In genomic region chr8:70650351-70650750, GRCm38 (mm10) we compare ENCODE assay signal across 16 mouse cellular contexts. TPM values are rescaled to one million over a fixed set of nuclear protein-coding genes. Genes with fewer than 3 reads are reported as not detected.
DNase-seq lines count a peak whose midpoint lies in the region; ATAC-seq and TF ChIP-seq lines count a peak whose summit lies in the region.
"Had no signal": no experiment of that assay in that cellular context is flagged by ENCODE, and none has a peak within 500 bp of the region (broad histone marks: within the 10 kb centered on the region; RNA-seq: fewer than 3 reads in every experiment).

No protein-coding gene starts in this region.

- H3K36me3 ChIP-seq in forebrain, embryonic 12.5 days (replicated peaks): peaks cover 48% of the 10 kb centered on the region
- H3K36me3 ChIP-seq in forebrain, postnatal 0 days (ENCODE audit: insufficient read depth): peaks cover 22% of the 10 kb centered on the region
- peaks cover 41% of the 10 kb centered on the region for H3K36me3 ChIP-seq in hindbrain, embryonic 12.5 days
- H3K36me3 ChIP-seq in hindbrain, postnatal 0 days (ENCODE audit: insufficient read depth, low read length): peaks cover 22% of the 10 kb centered on the region
- H3K36me3 ChIP-seq in midbrain, embryonic 13.5 days: peaks cover 44% of the 10 kb centered on the region
- no peaks in the 10 kb centered on the region for H3K36me3 ChIP-seq in midbrain, embryonic 15.5 days (replicated peaks)
- H3K36me3 ChIP-seq in neural tube, embryonic 15.5 days: peaks cover 34% of the 10 kb centered on the region

- no peak for TF ChIP-seq CTCF in forebrain, postnatal 0 days (IDR thresholded peaks at IDR 0.05; ENCODE audit: low read depth)
- TF ChIP-seq CTCF in hindbrain, postnatal 0 days (IDR thresholded peaks at IDR 0.05; ENCODE audit: low read depth): no peak

- no peaks in the 10 kb centered on the region for H3K9me3 ChIP-seq in forebrain, embryonic 12.5 days
- no peaks in the 10 kb centered on the region for H3K9me3 ChIP-seq in forebrain, postnatal 0 days (ENCODE audit: low read length)
- no peaks in the 10 kb centered on the region for H3K9me3 ChIP-seq in hindbrain, embryonic 12.5 days (replicated peaks)
- H3K9me3 ChIP-seq in hindbrain, postnatal 0 days (ENCODE audit: low read length): no peaks in the 10 kb centered on the region
- no peaks in the 10 kb centered on the region for H3K9me3 ChIP-seq in midbrain, embryonic 13.5 days
- no peaks in the 10 kb centered on the region for H3K9me3 ChIP-seq in midbrain, embryonic 15.5 days
- H3K9me3 ChIP-seq in neural tube, embryonic 15.5 days (replicated peaks): no peaks in the 10 kb centered on the region
- H3K9me3 ChIP-seq: G1E; liver, embryonic 13.5 days had no signal

- no peak for DNase-seq in forebrain, postnatal 0 days
- no peak for DNase-seq in hindbrain, postnatal 0 days (ENCODE audit: low spot score)
- DNase-seq: adrenal gland, postnatal 36 days; cerebellum, adult 11 months; liver, embryonic 13.5 days; retina, postnatal 1 day; spleen, adult 18-20 months had no signal

- ATAC-seq in forebrain, embryonic 12.5 days (ENCODE audit: low FRiP score): no peak
- no peak for ATAC-seq in forebrain, postnatal 0 days
- ATAC-seq in hindbrain, embryonic 12.5 days (ENCODE audit: low FRiP score): no peak
- no peak for ATAC-seq in hindbrain, postnatal 0 days
- no peak for ATAC-seq in midbrain, embryonic 13.5 days
- no peak for ATAC-seq in midbrain, embryonic 15.5 days (replicated peaks)
- no peak for ATAC-seq in neural tube, embryonic 15.5 days (ENCODE audit: low FRiP score)
- no peak for ATAC-seq in erythroblast, adult 5-6 weeks (replicated peaks; ENCODE audit: low FRiP score, poor library complexity, severe bottlenecking)

- H3K9ac ChIP-seq in forebrain, embryonic 12.5 days: 0 out of 2 replicates have a peak overlapping the region, but pooled peaks have one; percentile 21
- H3K9ac ChIP-seq in forebrain, postnatal 0 days: no peak overlapping the region
- no peak overlapping the region for H3K9ac ChIP-seq in hindbrain, embryonic 12.5 days
- no peak overlapping the region for H3K9ac ChIP-seq in hindbrain, postnatal 0 days (replicated peaks; ENCODE audit: low read length)
- H3K9ac ChIP-seq in midbrain, embryonic 13.5 days (replicated peaks): no peak overlapping the region
- H3K9ac ChIP-seq in midbrain, embryonic 15.5 days: no peak overlapping the region
- H3K9ac ChIP-seq in neural tube, embryonic 15.5 days (replicated peaks): no peak overlapping the region
- H3K9ac ChIP-seq: liver, embryonic 13.5 days had no signal

- no peak overlapping the region; the same call in 1 of the 2 replicates for H3K4me3 ChIP-seq in forebrain, embryonic 12.5 days (replicated peaks)
- no peak overlapping the region for H3K4me3 ChIP-seq in forebrain, postnatal 0 days (ENCODE audit: low read depth, low read length)
- no peak overlapping the region for H3K4me3 ChIP-seq in hindbrain, embryonic 12.5 days
- H3K4me3 ChIP-seq in hindbrain, postnatal 0 days (ENCODE audit: low read length): no peak overlapping the region
- no peak overlapping the region for H3K4me3 ChIP-seq in midbrain, embryonic 13.5 days (replicated peaks)
- no peak overlapping the region for H3K4me3 ChIP-seq in midbrain, embryonic 15.5 days
- no peak overlapping the region for H3K4me3 ChIP-seq in neural tube, embryonic 15.5 days (replicated peaks)
- H3K4me3 ChIP-seq: liver, embryonic 13.5 days had no signal

- H3K4me1 ChIP-seq in forebrain, embryonic 12.5 days: peaks cover 49% of the 10 kb centered on the region
- H3K4me1 ChIP-seq in forebrain, postnatal 0 days (ENCODE audit: insufficient read depth): peaks cover 3% of the 10 kb centered on the region; the same call in 1 of the 2 replicates
- H3K4me1 ChIP-seq in hindbrain, embryonic 12.5 days: peaks cover 61% of the 10 kb centered on the region
- peaks cover 17% of the 10 kb centered on the region for H3K4me1 ChIP-seq in hindbrain, postnatal 0 days (ENCODE audit: insufficient read depth, low read length)
- H3K4me1 ChIP-seq in midbrain, embryonic 13.5 days (replicated peaks): peaks cover 55% of the 10 kb centered on the region
- peaks cover 15% of the 10 kb centered on the region for H3K4me1 ChIP-seq in midbrain, embryonic 15.5 days
- peaks cover 40% of the 10 kb centered on the region for H3K4me1 ChIP-seq in neural tube, embryonic 15.5 days

- WGBS in forebrain, embryonic 12.5 days: 96% methylated on average over 17 of the region's 17 CpGs
- 94% methylated on average over 17 of the region's 17 CpGs for WGBS in forebrain, postnatal 0 days
- 92% methylated on average over 17 of the region's 17 CpGs for WGBS in hindbrain, embryonic 12.5 days
- 92% methylated on average over 17 of the region's 17 CpGs for WGBS in hindbrain, postnatal 0 days
- 95% methylated on average over 17 of the region's 17 CpGs for WGBS in midbrain, embryonic 13.5 days
- 95% methylated on average over 17 of the region's 17 CpGs for WGBS in midbrain, embryonic 15.5 days
- WGBS in neural tube, embryonic 15.5 days: 88% methylated on average over 17 of the region's 17 CpGs

- H3K27ac ChIP-seq in forebrain, embryonic 12.5 days: peak overlapping the region; percentile 5; the same call in 1 of the 2 replicates
- H3K27ac ChIP-seq in forebrain, postnatal 0 days (ENCODE audit: low read depth, low read length): no peak overlapping the region
- peak overlapping the region; percentile 77; the same call in 1 of the 2 replicates for H3K27ac ChIP-seq in hindbrain, embryonic 12.5 days
- no peak overlapping the region for H3K27ac ChIP-seq in hindbrain, postnatal 0 days
- H3K27ac ChIP-seq in midbrain, embryonic 13.5 days: peak overlapping the region; percentile 75
- H3K27ac ChIP-seq in midbrain, embryonic 15.5 days: no peak overlapping the region
- H3K27ac ChIP-seq in neural tube, embryonic 15.5 days (replicated peaks): 0 out of 2 replicates have a peak overlapping the region, but pooled peaks have one; percentile 81

- no peak overlapping the region for H3K4me2 ChIP-seq in forebrain, embryonic 12.5 days
- no peak overlapping the region for H3K4me2 ChIP-seq in forebrain, postnatal 0 days (ENCODE audit: low read depth)
- no peak overlapping the region for H3K4me2 ChIP-seq in hindbrain, embryonic 12.5 days (replicated peaks)
- no peak overlapping the region for H3K4me2 ChIP-seq in hindbrain, postnatal 0 days (ENCODE audit: low read depth, low read length)
- no peak overlapping the region for H3K4me2 ChIP-seq in midbrain, embryonic 13.5 days (replicated peaks)
- H3K4me2 ChIP-seq in midbrain, embryonic 15.5 days: no peak overlapping the region
- no peak overlapping the region for H3K4me2 ChIP-seq in neural tube, embryonic 15.5 days
- H3K4me2 ChIP-seq: liver, embryonic 13.5 days had no signal

- H3K27me3 ChIP-seq in forebrain, embryonic 12.5 days: no peaks in the 10 kb centered on the region
- no peaks in the 10 kb centered on the region for H3K27me3 ChIP-seq in forebrain, postnatal 0 days (ENCODE audit: insufficient read depth, low read length)
- no peaks in the 10 kb centered on the region for H3K27me3 ChIP-seq in hindbrain, embryonic 12.5 days
- no peaks in the 10 kb centered on the region for H3K27me3 ChIP-seq in hindbrain, postnatal 0 days (ENCODE audit: insufficient read depth, low read length)
- no peaks in the 10 kb centered on the region for H3K27me3 ChIP-seq in midbrain, embryonic 13.5 days
- H3K27me3 ChIP-seq in midbrain, embryonic 15.5 days (replicated peaks): no peaks in the 10 kb centered on the region
- no peaks in the 10 kb centered on the region for H3K27me3 ChIP-seq in neural tube, embryonic 15.5 days (replicated peaks)
- H3K27me3 ChIP-seq: liver, embryonic 13.5 days had no signal

RNA-seq across cellular contexts. Expression of gene Pgpep1, which starts 9.8 kb away (rescaled TPM):
- 69.3 and 70.4 TPM in 2 replicates for polyA plus RNA-seq in forebrain, embryonic 12.5 days (2016; fragmentation: Nextera tagmentation; extraction: Ambion mirVana)
- 22.1 and 23.8 TPM in 2 replicates for total RNA-seq in forebrain, postnatal 0 days (2014; rRNA removed)
- 22.1 and 26.1 TPM in 2 replicates for polyA plus RNA-seq in forebrain, postnatal 0 days (2015; fragmentation: Nextera tagmentation; extraction: Ambion mirVana)
- polyA plus RNA-seq in hindbrain, embryonic 12.5 days (2016; fragmentation: Nextera tagmentation; extraction: Ambion mirVana): 101 and 125 TPM in 2 replicates
- 65.7 and 68.4 TPM in 2 replicates for total RNA-seq in hindbrain, postnatal 0 days (2014; rRNA removed)
- 44.2 and 56.5 TPM in 2 replicates for polyA plus RNA-seq in hindbrain, postnatal 0 days (2015; fragmentation: Nextera tagmentation; extraction: Ambion mirVana)
- polyA plus RNA-seq in midbrain, embryonic 13.5 days (2015; fragmentation: Nextera tagmentation; extraction: Ambion mirVana): 87.5 and 99.4 TPM in 2 replicates
- polyA plus RNA-seq in midbrain, embryonic 15.5 days (2015; fragmentation: Nextera tagmentation; extraction: Ambion mirVana): 70.1 and 74.5 TPM in 2 replicates
- polyA plus RNA-seq in neural tube, embryonic 15.5 days (2015; fragmentation: Nextera tagmentation; extraction: Ambion mirVana): 78.6 TPM in 2 replicates
- total RNA-seq in erythroblast, adult 5-6 weeks (2015; ENCODE audit: low replicate concordance): 1.2 and 5.9 TPM in 2 replicates
- 0.28 and 1.4 TPM in 2 replicates for total RNA-seq in erythroblast, adult 5-6 weeks (2017; ENCODE audit: low replicate concordance)

RNA-seq across cellular contexts. Expression of gene Gdf15, which starts 18.1 kb away (rescaled TPM):
- 0.14 TPM in 1 of 2 replicates, not detected in the other for polyA plus RNA-seq in forebrain, embryonic 12.5 days (2016; fragmentation: Nextera tagmentation; extraction: Ambion mirVana)
- 0.90 TPM in 1 of 2 replicates, not detected in the other for total RNA-seq in forebrain, postnatal 0 days (2014; rRNA removed)
- polyA plus RNA-seq in forebrain, postnatal 0 days (2015; fragmentation: Nextera tagmentation; extraction: Ambion mirVana): 0.18 and 0.26 TPM in 2 replicates
- 0.15 and 0.17 TPM in 2 replicates for polyA plus RNA-seq in hindbrain, embryonic 12.5 days (2016; fragmentation: Nextera tagmentation; extraction: Ambion mirVana)
- 1.7 TPM in 1 of 2 replicates, not detected in the other for total RNA-seq in hindbrain, postnatal 0 days (2014; rRNA removed)
- polyA plus RNA-seq in hindbrain, postnatal 0 days (2015; fragmentation: Nextera tagmentation; extraction: Ambion mirVana): 0.25 and 0.41 TPM in 2 replicates
- polyA plus RNA-seq in midbrain, embryonic 13.5 days (2015; fragmentation: Nextera tagmentation; extraction: Ambion mirVana): 0.30 TPM in 1 of 2 replicates, not detected in the other
- 0.13 and 0.19 TPM in 2 replicates for polyA plus RNA-seq in midbrain, embryonic 15.5 days (2015; fragmentation: Nextera tagmentation; extraction: Ambion mirVana)
- polyA plus RNA-seq in neural tube, embryonic 15.5 days (2015; fragmentation: Nextera tagmentation; extraction: Ambion mirVana): 0.22 TPM in 2 replicates
- total RNA-seq in erythroblast, adult 5-6 weeks (2015; ENCODE audit: low replicate concordance): not detected in 2 replicates
- total RNA-seq in erythroblast, adult 5-6 weeks (2017; ENCODE audit: low replicate concordance): 0.60 TPM in 1 of 2 replicates, not detected in the other
- total RNA-seq: G1E; layer of hippocampus, adult 8-10 months; left cerebral cortex, postnatal 10 days had no signal

RNA-seq across cellular contexts. Expression of gene Lsm4, which starts 22.7 kb away (rescaled TPM):
- 259 and 275 TPM in 2 replicates for polyA plus RNA-seq in forebrain, embryonic 12.5 days (2016; fragmentation: Nextera tagmentation; extraction: Ambion mirVana)
- total RNA-seq in forebrain, postnatal 0 days (2014; rRNA removed): 93.7 and 140 TPM in 2 replicates
- polyA plus RNA-seq in forebrain, postnatal 0 days (2015; fragmentation: Nextera tagmentation; extraction: Ambion mirVana): 177 and 231 TPM in 2 replicates
- 227 and 231 TPM in 2 replicates for polyA plus RNA-seq in hindbrain, embryonic 12.5 days (2016; fragmentation: Nextera tagmentation; extraction: Ambion mirVana)
- total RNA-seq in hindbrain, postnatal 0 days (2014; rRNA removed): 301 and 453 TPM in 2 replicates
- polyA plus RNA-seq in hindbrain, postnatal 0 days (2015; fragmentation: Nextera tagmentation; extraction: Ambion mirVana): 188 and 190 TPM in 2 replicates
- 176 and 201 TPM in 2 replicates for polyA plus RNA-seq in midbrain, embryonic 13.5 days (2015; fragmentation: Nextera tagmentation; extraction: Ambion mirVana)
- polyA plus RNA-seq in midbrain, embryonic 15.5 days (2015; fragmentation: Nextera tagmentation; extraction: Ambion mirVana): 175 and 193 TPM in 2 replicates
- polyA plus RNA-seq in neural tube, embryonic 15.5 days (2015; fragmentation: Nextera tagmentation; extraction: Ambion mirVana): 191 and 206 TPM in 2 replicates
- 41.1 and 51.6 TPM in 2 replicates for total RNA-seq in erythroblast, adult 5-6 weeks (2015; ENCODE audit: low replicate concordance)
- total RNA-seq in erythroblast, adult 5-6 weeks (2017; ENCODE audit: low replicate concordance): 20.9 and 26.2 TPM in 2 replicates

RNA-seq across cellular contexts. Expression of gene Lrrc25, which starts 34.4 kb away (rescaled TPM):
- 0.31 and 0.45 TPM in 2 replicates for polyA plus RNA-seq in forebrain, embryonic 12.5 days (2016; fragmentation: Nextera tagmentation; extraction: Ambion mirVana)
- 1.4 and 2.8 TPM in 2 replicates for total RNA-seq in forebrain, postnatal 0 days (2014; rRNA removed)
- polyA plus RNA-seq in forebrain, postnatal 0 days (2015; fragmentation: Nextera tagmentation; extraction: Ambion mirVana): 1.2 TPM in 2 replicates
- polyA plus RNA-seq in hindbrain, embryonic 12.5 days (2016; fragmentation: Nextera tagmentation; extraction: Ambion mirVana): 0.79 and 1.1 TPM in 2 replicates
- total RNA-seq in hindbrain, postnatal 0 days (2014; rRNA removed): 0.65 and 3.3 TPM in 2 replicates
- polyA plus RNA-seq in hindbrain, postnatal 0 days (2015; fragmentation: Nextera tagmentation; extraction: Ambion mirVana): 1.3 and 1.5 TPM in 2 replicates
- polyA plus RNA-seq in midbrain, embryonic 13.5 days (2015; fragmentation: Nextera tagmentation; extraction: Ambion mirVana): 1.1 and 1.2 TPM in 2 replicates
- polyA plus RNA-seq in midbrain, embryonic 15.5 days (2015; fragmentation: Nextera tagmentation; extraction: Ambion mirVana): 1.2 and 1.6 TPM in 2 replicates
- 1.5 and 2.6 TPM in 2 replicates for polyA plus RNA-seq in neural tube, embryonic 15.5 days (2015; fragmentation: Nextera tagmentation; extraction: Ambion mirVana)
- total RNA-seq in erythroblast, adult 5-6 weeks (2015; ENCODE audit: low replicate concordance): 5.4 and 9.0 TPM in 2 replicates
- 0.98 and 2.3 TPM in 2 replicates for total RNA-seq in erythroblast, adult 5-6 weeks (2017; ENCODE audit: low replicate concordance)

RNA-seq across cellular contexts. Expression of gene Ssbp4, which starts 41.7 kb away (rescaled TPM):
- 97.4 and 106 TPM in 2 replicates for polyA plus RNA-seq in forebrain, embryonic 12.5 days (2016; fragmentation: Nextera tagmentation; extraction: Ambion mirVana)
- 197 and 249 TPM in 2 replicates for total RNA-seq in forebrain, postnatal 0 days (2014; rRNA removed)
- polyA plus RNA-seq in forebrain, postnatal 0 days (2015; fragmentation: Nextera tagmentation; extraction: Ambion mirVana): 204 and 221 TPM in 2 replicates
- 141 and 143 TPM in 2 replicates for polyA plus RNA-seq in hindbrain, embryonic 12.5 days (2016; fragmentation: Nextera tagmentation; extraction: Ambion mirVana)
- total RNA-seq in hindbrain, postnatal 0 days (2014; rRNA removed): 248 and 349 TPM in 2 replicates
- polyA plus RNA-seq in hindbrain, postnatal 0 days (2015; fragmentation: Nextera tagmentation; extraction: Ambion mirVana): 188 and 189 TPM in 2 replicates
- polyA plus RNA-seq in midbrain, embryonic 13.5 days (2015; fragmentation: Nextera tagmentation; extraction: Ambion mirVana): 123 and 129 TPM in 2 replicates
- 175 and 189 TPM in 2 replicates for polyA plus RNA-seq in midbrain, embryonic 15.5 days (2015; fragmentation: Nextera tagmentation; extraction: Ambion mirVana)
- polyA plus RNA-seq in neural tube, embryonic 15.5 days (2015; fragmentation: Nextera tagmentation; extraction: Ambion mirVana): 170 and 175 TPM in 2 replicates
- 6.3 and 10.9 TPM in 2 replicates for total RNA-seq in erythroblast, adult 5-6 weeks (2015; ENCODE audit: low replicate concordance)
- 6.3 and 13.8 TPM in 2 replicates for total RNA-seq in erythroblast, adult 5-6 weeks (2017; ENCODE audit: low replicate concordance)

Comparison
In these comparisons a context has a peak if more than half of its experiments do, and no peak if none do; other contexts are left out.
1. H3K27ac ChIP-seq: peak in forebrain, embryonic 12.5 days (single experiment), hindbrain, embryonic 12.5 days (single experiment), midbrain, embryonic 13.5 days (single experiment) and neural tube, embryonic 15.5 days (single experiment); none in forebrain, postnatal 0 days (single experiment), hindbrain, postnatal 0 days (single experiment) and midbrain, embryonic 15.5 days (single experiment).